Mouse (Mus musculus) G1E-ER4 (cell line): ENCODE data around the gene Slc39a1. TPM values are rescaled to one million over a fixed set of nuclear protein-coding genes. Genes with fewer than 3 reads are reported as not detected.

Experiments
- GATA1 ChIP-seq: IDR thresholded peaks from one replicate; pipeline ENCODE4 v1.8.0; 2012; ENCODE audit warnings: low read length, inconsistent platforms
- polyA plus RNA-seq: library from polyadenylated mRNA; stranded (reverse); fragments of >175 nt; gene quantifications from 2 replicates; pipeline ENCODE4 v1.2.3, GENCODE M21; 2012

Slc39a1 gene
- polyA plus RNA-seq, 1 experiment = 14.3 TPM

GRCm38 (mm10) chr3:90277793-90278192 is 29.8 kb downstream of the Slc39a1 start:
- no peak for TF ChIP-seq GATA1

GRCm38 (mm10) chr3:90278211-90278610 is 30.2 kb downstream of the Slc39a1 start:
- TF ChIP-seq GATA1 = no peak

GRCm38 (mm10) chr3:90279216-90279615 is 31.2 kb downstream of the Slc39a1 start:
- no peak for TF ChIP-seq GATA1

GRCm38 (mm10) chr3:90279743-90280142 is 31.8 kb downstream of the Slc39a1 start:
- no peak for TF ChIP-seq GATA1

GRCm38 (mm10) chr3:90280708-90281107 is 32.7 kb downstream of the Slc39a1 start:
- TF ChIP-seq GATA1 = no peak

- TF ChIP-seq GATA1 = no peak
Measured at GRCm38 (mm10) chr3:90284150-90284549, 36.2 kb downstream of the Slc39a1 start.

GRCm38 (mm10) chr3:90290602-90291001 is 42.6 kb downstream of the Slc39a1 start:
- TF ChIP-seq GATA1 = no peak

GRCm38 (mm10) chr3:90291982-90292344 is 44.0 kb downstream of the Slc39a1 start:
- no peak for TF ChIP-seq GATA1

GRCm38 (mm10) chr3:90292345-90293275 is 44.6 kb downstream of the Slc39a1 start, which contains the start of gene Gatad2b:
TSS of gene Gatad2b (plus strand) at chr3:90293178.
- TF ChIP-seq GATA1 = no peak

- TF ChIP-seq GATA1 = no peak
Measured at GRCm38 (mm10) chr3:90293352-90294063, 45.5 kb downstream of the Slc39a1 start.

- no peak for TF ChIP-seq GATA1
Measured at GRCm38 (mm10) chr3:90294064-90294440, 46.1 kb downstream of the Slc39a1 start.

- TF ChIP-seq GATA1 = peak; percentile 14
Measured at GRCm38 (mm10) chr3:90294651-90295050, 46.7 kb downstream of the Slc39a1 start.

Other genes with a start within 250 kb of the Slc39a1 start
- 17.4 and 50.6 TPM in 2 replicates for gene Hax1, start 249.4 kb upstream of the Slc39a1 start, polyA plus RNA-seq
- 19.8 and 35.4 TPM in 2 replicates for gene 4933434E20Rik, start 196.5 kb upstream of the Slc39a1 start, polyA plus RNA-seq
- 158 and 183 TPM in 2 replicates for gene Ubap2l, start 195.5 kb upstream of the Slc39a1 start, polyA plus RNA-seq
- 194 and 266 TPM in 2 replicates for gene Tpm3, start 175.5 kb upstream of the Slc39a1 start, polyA plus RNA-seq
- gene Nup210l, start 144.0 kb upstream of the Slc39a1 start, polyA plus RNA-seq = not detected in 2 replicates
- 121 and 183 TPM in 2 replicates for gene Rps27, start 34.5 kb upstream of the Slc39a1 start, polyA plus RNA-seq
- gene Rab13, start 34.5 kb upstream of the Slc39a1 start, polyA plus RNA-seq = 2.3 and 2.4 TPM in 2 replicates
- 86.1 and 122 TPM in 2 replicates for gene Jtb, start 16.6 kb upstream of the Slc39a1 start, polyA plus RNA-seq
- gene Creb3l4, start 4.7 kb upstream of the Slc39a1 start, polyA plus RNA-seq = not detected in 2 replicates
- gene Crtc2, start 6.0 kb downstream of the Slc39a1 start, polyA plus RNA-seq = 40.3 and 49.3 TPM in 2 replicates
- gene Dennd4b, start 17.0 kb downstream of the Slc39a1 start, polyA plus RNA-seq = 66.1 and 104 TPM in 2 replicates
- gene Gatad2b, start 45.0 kb downstream of the Slc39a1 start, polyA plus RNA-seq = 3.0 and 3.6 TPM in 2 replicates
- 2.0 and 3.4 TPM in 2 replicates for gene Slc27a3, start 141.8 kb downstream of the Slc39a1 start, polyA plus RNA-seq
- gene Ints3, start 185.4 kb downstream of the Slc39a1 start, polyA plus RNA-seq = 36.0 and 41.9 TPM in 2 replicates
- gene Npr1, start 217.7 kb downstream of the Slc39a1 start, polyA plus RNA-seq = 0.15 and 0.50 TPM in 2 replicates
- 20.2 and 32.3 TPM in 2 replicates for gene Ilf2, start 228.0 kb downstream of the Slc39a1 start, polyA plus RNA-seq
- gene Snapin, start 242.9 kb downstream of the Slc39a1 start, polyA plus RNA-seq = 3.2 and 3.8 TPM in 2 replicates